Mouse (Mus musculus) cerebellum, adult (tissue): ENCODE results near the gene Ptch2.

Experiments
- ATAC-seq: cut with Nextera tagmentation; 2 replicates; pipeline ENCODE4 v1.9.2; 2017; ENCODE audit warnings: mild to moderate bottlenecking, moderate library complexity, mixed read lengths; ENCODE audit not compliant: insufficient number of reproducible peaks, low FRiP score, low TSS enrichment

Ptch2 gene

DNA sequence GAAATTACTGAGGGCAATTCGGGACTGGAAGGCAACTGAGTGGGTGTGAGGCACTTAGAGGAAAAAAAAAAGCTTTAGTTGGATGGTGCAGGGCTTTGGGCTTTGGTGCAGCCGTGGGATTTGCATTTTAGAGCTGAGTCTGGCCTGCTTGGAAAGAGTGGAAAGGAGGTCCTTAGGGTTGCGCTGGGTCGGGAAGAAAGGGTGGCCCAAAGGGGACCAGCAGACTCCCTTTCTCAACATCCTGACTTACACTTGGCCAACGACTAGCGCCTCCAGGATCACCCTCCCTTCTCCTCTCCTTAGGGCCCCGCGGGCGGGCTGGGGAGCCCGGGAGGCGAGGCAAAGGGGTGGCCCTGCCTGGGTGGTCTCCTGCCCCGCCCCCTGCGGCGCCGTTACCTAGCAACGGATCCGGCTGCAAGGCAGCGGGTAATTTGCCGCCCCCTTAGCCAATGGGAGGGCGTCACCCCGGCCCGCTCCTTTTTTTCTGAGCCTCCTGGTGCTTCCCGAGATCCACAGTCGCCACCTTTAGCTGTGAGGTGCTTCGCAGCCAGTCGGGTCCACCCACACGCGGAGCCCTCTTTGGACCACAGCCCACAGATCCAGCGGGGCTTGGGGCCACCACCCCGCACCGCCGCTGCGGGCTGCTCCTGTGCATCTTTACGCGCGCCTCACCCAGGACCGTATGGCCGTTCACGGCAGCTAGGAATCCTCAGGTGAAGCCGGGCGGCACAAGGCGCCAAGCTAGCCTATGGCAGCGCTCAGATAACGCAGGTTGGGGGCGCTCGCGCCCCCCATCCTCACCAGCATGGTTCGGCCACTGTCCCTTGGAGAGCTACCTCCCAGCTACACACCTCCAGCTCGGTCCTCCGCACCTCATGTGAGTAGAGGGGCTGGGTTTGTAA, at the start of gene Ptch2:
Gene Ptch2 (plus strand): TSS at position 525 of the 902 bp plus-strand sequence.
- ATAC-seq, result no peak

DNA sequence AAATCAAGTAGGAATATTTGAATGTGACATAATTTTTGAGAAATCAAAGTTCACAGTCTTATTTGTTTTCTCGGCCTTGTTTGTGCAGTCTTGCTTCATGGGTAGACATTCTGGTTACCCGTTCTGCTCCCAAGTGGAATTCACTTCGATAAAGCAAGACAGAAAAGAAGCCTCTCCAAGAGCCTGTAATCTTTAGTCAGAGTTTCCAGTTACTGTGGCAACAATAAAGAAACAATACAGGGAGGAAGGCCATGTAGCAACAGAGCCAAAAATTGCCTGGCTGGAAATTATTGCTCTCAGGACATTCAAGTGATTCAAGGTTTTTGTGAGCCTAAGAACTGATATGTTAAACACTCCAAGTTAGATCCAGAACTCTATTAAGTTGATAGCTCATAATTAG, 47.0 kb upstream of the Ptch2 start:
- no peak for ATAC-seq

DNA sequence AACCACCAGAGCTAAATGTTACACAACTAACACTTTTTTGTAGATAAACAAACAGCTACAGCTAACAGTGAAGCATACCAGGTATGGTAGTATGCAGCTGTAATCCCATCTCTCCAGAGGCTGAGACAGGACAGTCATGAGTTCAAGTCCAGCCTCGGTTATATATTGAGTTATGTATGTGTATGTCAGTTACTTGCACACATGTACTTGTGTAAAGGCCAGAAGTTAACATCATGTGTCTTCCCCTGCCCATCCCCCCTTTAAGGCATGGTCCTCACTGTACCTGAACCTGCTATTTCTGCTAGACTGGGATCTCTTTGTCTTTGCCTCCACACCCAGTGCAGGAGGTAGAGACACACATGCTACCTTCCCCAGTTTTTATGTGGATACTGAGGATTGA, 46.4 kb upstream of the Ptch2 start:
- no peak for ATAC-seq

DNA sequence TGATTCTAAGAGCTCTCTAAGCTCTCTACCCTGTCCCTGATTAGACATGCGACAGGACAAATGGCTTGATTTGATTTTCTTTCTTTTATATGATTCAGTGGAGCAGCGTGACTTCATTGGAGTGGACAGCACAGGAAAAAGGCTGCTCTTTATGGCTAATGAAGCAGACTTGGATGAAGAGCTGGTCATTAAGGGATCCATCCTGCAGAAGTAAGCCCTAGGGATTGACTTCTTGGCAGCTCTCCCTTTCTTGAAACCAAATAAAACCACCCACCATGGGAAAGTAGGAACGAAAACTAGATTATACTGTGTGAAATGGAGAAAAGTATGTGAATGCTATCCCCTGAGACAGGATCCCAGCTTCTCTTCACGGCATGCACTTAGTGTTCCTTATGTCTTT, 43.2 kb upstream of the Ptch2 start:
- no peak for ATAC-seq

DNA sequence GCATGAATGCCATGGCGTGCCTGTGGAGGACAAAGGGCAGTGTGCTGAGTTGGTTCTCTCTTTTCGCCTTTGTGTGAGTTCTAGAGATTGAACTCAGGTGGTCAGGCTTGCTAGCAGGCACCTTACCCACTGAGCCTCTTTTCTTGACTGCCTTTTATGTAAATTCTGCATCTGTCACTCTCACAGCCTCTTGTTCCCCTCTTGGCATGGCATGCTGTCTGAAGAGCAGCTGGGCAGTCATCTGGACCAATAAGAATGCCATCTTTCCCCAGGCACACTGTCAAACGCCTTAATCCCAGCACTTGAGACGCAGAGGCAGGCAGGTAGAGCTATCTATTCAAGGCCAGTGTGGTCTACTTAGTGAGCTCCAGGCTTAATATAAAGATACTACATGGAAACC, 41.9 kb upstream of the Ptch2 start:
- no peak for ATAC-seq

DNA sequence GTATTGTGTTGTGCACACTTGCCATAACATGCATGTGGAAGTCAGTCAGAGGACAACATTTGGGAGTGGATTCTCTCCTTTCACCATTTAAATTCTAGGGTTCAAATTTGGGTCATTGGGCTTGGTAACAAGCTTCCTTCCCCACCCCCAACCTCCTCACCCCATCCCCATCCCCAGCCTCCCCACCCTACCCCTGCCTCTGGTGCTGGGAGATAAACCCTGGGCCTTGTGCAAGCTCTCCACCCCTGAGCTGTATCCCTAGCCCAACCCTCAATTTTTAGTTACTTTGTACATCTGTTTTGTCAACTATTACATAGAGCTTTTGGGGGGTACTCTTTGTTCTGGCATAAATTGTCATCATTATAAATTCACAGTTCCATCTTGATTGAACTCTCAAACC, 39.8 kb upstream of the Ptch2 start:
- no peak for ATAC-seq

DNA sequence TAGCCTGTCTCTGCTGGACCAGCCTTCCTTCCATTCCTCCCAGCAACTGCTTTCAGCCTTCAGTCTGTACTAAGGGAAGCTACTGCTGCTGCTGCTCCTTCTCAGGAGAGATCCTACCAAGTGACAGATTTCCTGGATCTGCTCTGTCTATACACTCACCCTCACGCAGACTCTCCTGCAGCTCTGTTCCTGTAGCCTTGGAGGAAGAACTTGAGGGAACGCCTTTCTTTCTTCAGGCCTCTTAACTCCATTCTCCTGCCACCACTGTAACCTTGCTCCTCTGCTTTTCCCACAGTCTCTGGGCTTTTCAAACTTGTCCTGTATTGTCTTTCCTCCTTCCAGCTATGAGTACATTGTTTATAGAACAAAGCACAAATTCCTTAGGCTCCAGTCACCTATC, 39.4 kb upstream of the Ptch2 start:
- no peak for ATAC-seq

DNA sequence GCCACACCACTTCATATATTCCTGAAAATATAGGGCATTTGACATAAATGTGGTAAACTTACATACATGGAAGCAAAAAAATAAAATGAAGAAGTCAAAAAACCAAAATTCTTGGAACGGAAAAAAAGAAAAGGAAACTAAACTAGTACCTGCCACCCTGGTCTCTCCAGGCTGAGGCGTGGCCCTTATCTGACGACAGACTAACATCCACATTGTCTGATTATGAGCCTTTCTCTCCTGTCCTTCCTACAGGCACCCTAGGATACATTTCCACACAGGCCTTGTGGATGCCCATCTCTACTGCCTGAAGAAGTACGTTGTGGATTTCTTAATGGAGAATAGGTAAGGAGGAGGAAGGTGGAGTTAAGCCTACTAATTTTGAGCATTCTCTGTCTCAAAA, 37.4 kb upstream of the Ptch2 start:
- no peak for ATAC-seq

DNA sequence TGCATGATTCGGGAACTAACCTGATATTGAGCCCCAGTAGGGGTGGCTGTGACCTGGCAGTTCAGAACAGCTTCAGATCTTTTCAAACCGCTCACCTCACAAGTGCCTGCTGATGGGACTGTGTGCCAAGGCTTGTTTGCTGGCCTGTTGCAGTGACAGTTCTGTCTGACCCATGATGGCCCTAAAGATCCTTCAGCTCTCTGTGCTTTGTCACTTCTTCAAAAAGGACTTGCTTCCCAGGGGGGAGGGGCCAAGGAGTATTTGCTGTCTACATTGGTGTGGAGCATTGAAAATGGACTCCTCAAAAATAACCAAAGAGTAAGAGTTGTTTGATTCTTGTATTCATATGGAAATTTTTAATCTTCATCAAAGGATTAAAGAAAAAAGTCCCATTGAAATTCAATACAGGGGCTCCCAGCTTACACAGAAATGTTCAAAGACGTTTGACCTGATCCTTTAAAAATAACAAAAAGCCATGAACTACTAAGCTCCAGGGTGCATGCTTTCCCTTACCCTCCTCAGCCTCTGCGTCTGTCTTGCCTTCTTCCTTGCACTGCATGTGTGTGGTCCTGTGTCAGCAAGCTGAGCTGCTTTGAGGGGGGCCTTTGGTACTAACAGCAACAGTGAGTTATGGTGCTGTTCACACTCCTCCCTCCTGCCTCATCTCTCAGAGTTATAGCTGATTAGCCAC, 33.0 kb upstream of the Ptch2 start:
- ATAC-seq, result no peak

DNA sequence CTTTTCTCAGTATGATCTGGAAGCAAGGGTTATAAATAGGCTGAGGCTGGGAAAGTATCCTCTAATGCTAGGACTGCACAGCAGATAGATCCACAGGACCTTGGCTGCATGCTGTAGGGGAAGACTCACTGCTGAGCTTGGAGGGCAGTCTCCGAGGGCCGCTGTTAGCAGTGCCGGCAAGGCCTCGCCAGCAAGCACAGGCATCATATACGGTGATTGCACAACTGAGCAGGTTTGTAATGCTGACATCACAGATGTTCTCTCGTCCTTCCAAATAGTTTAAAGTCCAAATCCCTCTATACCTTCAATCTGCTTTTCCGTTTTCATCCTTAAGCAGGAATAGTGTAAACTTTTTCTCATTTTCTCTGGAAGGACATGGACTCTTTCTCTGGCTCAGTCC, 27.8 kb upstream of the Ptch2 start:
- ATAC-seq, result no peak

DNA sequence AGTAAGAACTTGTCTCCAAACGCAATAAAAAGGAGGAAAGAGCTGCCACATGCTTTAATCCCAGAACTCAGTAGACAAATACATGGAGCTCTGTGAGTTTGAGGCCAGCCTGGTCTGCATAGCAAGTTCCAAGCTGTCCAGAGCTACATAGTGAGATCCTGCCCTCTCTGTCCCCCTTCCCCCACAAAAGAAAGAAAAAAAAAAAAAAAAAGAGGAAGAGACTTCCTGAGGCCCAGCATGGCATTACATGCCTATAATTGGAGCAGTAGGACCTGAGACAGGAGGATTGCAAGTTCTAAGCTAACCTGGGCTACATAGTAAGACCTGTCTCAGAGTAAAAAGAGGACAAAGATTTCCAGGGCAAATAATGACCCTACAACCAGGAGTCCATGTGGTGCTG, 26.2 kb upstream of the Ptch2 start:
- ATAC-seq, result no peak

DNA sequence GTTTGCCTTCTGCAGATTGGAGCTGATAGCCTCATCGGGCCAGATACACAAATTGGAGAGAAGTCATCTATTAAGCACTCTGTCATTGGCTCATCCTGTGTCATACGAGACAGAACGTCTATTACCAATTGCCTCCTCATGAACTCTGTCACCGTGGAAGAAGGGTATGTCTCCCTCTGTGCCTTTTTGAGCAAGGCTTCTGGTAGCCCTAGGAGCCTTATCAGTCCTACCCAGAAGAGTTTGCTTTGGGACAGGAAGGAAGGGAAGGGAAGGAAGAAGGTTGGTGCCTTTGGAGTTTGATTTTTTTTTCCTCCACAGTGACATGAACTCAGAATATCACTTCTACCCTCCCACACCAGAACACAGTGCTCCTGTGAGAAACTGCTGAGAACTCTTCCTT, 25.3 kb upstream of the Ptch2 start:
- ATAC-seq, result no peak

DNA sequence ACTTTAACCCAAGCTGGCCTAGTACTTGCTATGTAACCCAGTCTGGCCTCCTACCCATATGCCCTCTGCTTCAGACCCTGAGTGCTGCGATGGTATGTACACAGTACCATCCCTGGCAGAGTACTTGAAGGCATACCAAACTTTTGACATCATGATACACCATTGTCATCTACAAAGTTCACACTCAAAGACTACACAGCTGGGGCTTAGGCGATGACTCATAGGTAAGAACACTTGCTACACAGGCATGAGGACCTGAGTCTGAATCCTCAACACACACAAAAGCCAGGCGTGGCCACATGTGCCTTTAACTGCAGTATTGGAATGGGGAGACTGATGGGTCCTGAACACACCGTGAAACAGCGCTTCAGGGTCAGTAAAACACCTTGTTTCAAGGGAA, 24.7 kb upstream of the Ptch2 start:
- no peak for ATAC-seq

DNA sequence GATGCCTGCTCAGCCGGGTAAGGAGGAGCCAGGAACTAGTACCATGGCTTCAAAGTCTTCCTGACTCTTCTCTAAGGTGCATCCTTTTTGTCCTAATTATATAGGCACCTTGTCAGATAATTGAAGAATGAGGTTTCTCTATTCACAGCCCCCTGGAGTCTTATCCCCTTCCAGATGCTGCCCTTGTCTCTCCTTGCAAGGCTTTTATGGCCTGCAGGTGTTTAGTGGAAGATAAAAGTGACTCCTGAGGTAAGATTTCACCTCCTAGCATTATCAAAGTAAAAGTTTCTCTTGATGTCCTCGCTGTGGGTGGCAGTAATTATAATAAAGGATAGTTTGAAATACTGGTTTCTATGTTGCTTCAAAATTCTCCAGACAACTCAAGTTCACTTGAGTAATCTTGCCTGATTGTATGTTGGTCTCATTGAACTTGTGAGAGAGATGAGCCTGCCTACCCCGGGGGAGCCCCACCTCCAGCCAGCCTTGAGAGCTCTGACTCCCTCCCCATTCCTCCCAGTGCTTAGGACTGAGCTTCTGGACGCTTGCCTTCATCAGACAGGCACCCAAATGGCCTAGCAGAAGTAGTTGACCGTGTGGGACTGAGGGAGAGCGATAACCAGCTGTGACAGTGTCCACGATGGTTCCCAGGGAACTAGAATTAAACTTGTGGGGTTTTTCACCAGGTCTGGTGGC, 7.8 kb upstream of the Ptch2 start:
- no peak for ATAC-seq

DNA sequence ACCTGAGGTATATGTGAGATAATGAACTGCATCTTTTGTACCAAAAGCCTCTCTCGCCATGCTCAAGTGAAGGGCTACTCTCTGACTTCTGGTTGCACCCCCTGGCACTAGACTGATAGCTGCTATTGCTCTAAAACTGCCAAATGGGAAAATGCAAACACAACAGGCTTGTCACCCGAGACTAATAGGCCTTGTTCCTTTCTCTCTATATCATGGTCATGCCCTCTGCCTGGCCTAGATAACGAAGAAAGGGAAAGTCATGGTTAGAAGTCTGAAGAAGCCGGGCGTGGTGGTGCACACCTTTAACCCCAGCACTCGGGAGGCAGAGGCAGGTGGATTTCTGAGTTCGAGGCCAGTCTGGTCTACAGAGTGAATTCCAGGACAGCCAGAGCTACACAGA, 5.3 kb upstream of the Ptch2 start:
- no peak for ATAC-seq

DNA sequence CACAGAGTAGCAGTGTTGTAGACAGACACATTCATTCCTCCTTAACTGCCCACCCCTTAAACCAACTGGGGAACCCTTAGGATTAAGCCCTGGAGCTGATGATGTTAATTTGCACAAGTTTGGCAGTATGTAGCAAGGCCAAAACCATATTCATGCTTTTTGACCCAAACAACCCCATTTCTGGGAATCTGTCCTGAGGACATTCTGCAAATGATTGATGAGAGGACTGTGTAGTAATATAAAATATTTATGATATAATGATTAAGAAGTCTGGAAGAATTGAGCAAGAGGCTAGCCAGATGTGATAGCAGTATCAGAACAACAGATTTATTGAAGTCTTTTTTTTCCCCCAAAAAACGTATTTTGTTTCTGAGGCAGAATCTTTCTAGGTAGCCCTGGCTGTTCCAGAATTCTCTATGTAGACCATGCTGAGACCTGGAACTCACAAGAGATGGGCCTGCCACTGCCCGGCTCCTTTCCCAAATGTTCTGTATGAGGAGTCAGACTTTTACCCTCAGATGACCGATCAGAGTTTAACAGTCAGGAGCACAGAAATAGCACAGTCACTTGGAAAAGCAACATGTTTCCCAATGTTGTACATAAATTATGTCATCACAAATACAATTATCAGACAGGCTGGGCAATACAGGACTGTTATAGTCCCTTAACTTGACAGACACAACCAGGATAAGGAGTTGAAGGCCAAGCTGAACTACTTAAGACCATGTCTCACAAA, 1.1 kb upstream of the Ptch2 start:
- no peak for ATAC-seq

DNA sequence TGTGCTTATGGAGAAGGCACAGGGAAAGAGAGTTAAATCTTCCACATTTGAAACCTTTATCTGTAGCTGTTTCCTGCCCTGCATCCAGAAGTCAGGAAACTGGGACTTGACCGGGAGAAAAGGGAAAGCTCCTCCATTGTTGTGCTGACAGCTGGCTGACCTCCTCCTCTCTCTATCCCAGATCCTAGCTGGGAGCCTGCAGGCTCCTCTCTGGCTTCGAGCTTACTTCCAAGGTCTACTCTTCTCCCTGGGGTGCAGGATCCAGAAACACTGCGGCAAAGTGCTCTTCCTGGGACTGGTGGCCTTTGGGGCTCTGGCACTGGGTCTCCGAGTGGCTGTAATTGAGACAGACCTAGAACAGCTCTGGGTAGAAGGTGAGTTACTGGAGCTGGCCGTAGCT, 791 bp downstream of the Ptch2 start:
- ATAC-seq, result no peak

DNA sequence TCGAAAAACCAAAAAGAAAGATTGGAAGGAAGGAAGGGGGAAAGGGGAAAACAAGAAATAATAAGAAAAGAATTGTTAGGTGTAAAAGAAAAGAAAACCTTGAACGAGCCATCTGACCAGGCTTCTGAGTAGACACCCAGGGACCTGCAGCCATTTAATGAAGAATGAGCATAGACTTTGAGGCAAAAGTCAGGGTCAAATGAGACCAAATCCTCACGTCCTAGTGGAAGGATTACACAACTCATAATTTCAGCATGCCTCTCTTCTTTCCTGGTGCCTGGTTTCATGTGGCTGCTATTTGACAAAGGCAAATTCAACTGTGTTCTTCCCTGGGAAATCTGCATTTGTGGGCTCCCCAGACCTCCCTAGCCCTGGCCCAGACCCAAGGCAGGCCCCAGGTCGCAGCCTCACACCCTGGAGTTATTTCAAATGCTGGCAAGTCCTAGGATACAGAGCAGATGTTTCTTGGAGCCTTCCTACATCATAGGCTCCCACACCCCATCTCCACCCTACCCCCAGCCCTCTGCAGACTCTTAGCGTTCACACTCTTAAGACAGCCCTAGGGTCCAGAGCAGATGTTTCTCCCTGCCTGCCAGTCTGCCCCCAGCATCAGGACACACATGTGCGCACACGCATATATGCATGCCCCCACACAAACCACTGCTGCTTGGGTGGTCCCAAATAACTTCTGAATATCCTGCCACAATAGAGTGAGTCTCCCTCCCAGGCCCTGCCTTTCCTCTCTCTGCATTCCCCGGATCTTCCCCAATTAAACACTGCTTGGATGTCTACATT, 2.3 kb downstream of the Ptch2 start:
- no peak for ATAC-seq

DNA sequence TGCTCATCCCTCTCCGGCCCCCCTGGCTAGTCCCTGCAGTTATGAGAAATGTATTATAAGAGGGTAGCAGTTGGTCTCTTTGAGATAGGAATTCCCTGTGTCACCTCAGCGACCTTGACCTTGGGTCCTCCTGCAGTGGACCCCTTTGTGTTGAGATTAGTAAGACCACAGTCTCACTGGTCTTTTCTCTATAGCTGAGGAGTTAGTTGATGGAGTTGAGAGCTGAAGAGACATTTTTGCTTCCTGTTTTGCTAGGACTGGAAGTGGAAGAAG, 2.8 kb downstream of the Ptch2 start:
- no peak for ATAC-seq

DNA sequence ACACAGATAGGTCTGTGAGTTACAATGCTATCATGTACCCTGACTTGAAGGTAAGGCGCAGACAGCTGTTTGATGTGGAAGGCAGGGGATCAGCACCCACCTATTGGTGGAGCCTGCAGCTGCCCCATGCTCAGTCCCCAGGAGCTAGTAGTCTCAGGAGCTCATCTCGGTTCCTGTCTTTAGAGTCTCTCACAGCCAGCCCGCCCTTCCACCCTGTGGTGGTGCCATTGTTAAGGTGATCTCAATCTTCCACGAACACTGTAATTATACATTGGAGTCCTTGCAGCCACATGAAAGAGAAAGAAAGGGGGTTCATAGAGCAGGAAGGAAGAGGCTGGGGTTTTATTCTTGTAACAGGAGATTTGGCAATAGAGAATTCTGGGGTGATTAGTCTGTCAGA, 4.2 kb downstream of the Ptch2 start:
- no peak for ATAC-seq
